Mouse (Mus musculus): ENCODE results near the gene Qrfp.

Gene Qrfp

GRCm38 (mm10) chr2:31810444-31810843 is at the start of gene Qrfp:
TSS of gene Qrfp (minus strand) at chr2:31810580.
- DNase-seq (ENCODE audit: low read depth, low spot score), result peak; percentile 59

- DNase-seq (ENCODE audit: low read depth, low spot score), result no peak
Measured at GRCm38 (mm10) chr2:31858500-31858899, 48.1 kb upstream of the Qrfp start.

- DNase-seq (ENCODE audit: low read depth, low spot score), result no peak
Measured at GRCm38 (mm10) chr2:31857180-31857579, 46.8 kb upstream of the Qrfp start.

GRCm38 (mm10) chr2:31855991-31856390 is 45.6 kb upstream of the Qrfp start:
- no peak for DNase-seq (ENCODE audit: low read depth, low spot score)

GRCm38 (mm10) chr2:31850141-31850540 is 39.8 kb upstream of the Qrfp start:
- no peak for DNase-seq (ENCODE audit: low read depth, low spot score)

- DNase-seq (ENCODE audit: low read depth, low spot score), result peak; percentile 81
Measured at GRCm38 (mm10) chr2:31847908-31848307, 37.5 kb upstream of the Qrfp start.

- peak; percentile 37 for DNase-seq (ENCODE audit: low read depth, low spot score)
Measured at GRCm38 (mm10) chr2:31846692-31847660, 36.6 kb upstream of the Qrfp start.

- peak; percentile 46 for DNase-seq (ENCODE audit: low read depth, low spot score)
Measured at GRCm38 (mm10) chr2:31845896-31846691, 35.7 kb upstream of the Qrfp start, which contains the start of gene Fibcd1. TSS of gene Fibcd1 (minus strand) at chr2:31846005.

GRCm38 (mm10) chr2:31845512-31845895 is 35.1 kb upstream of the Qrfp start:
- no peak for DNase-seq (ENCODE audit: low read depth, low spot score)

GRCm38 (mm10) chr2:31844729-31845136 is 34.4 kb upstream of the Qrfp start:
- peak; percentile 16 for DNase-seq (ENCODE audit: low read depth, low spot score)

- DNase-seq (ENCODE audit: low read depth, low spot score), result no peak
Measured at GRCm38 (mm10) chr2:31838868-31839267, 28.5 kb upstream of the Qrfp start.

GRCm38 (mm10) chr2:31836985-31837384 is 26.6 kb upstream of the Qrfp start:
- no peak for DNase-seq (ENCODE audit: low read depth, low spot score)

- no peak for DNase-seq (ENCODE audit: low read depth, low spot score)
Measured at GRCm38 (mm10) chr2:31836091-31836490, 25.7 kb upstream of the Qrfp start.

GRCm38 (mm10) chr2:31828311-31828825 is 18.0 kb upstream of the Qrfp start:
- DNase-seq (ENCODE audit: low read depth, low spot score), result no peak

GRCm38 (mm10) chr2:31827877-31828276 is 17.5 kb upstream of the Qrfp start:
- no peak for DNase-seq (ENCODE audit: low read depth, low spot score)

- no peak for DNase-seq (ENCODE audit: low read depth, low spot score)
Measured at GRCm38 (mm10) chr2:31826094-31827085, 16.0 kb upstream of the Qrfp start.

- peak; percentile 72 for DNase-seq (ENCODE audit: low read depth, low spot score)
Measured at GRCm38 (mm10) chr2:31825469-31825911, 15.1 kb upstream of the Qrfp start.

- peak; percentile 62 for DNase-seq (ENCODE audit: low read depth, low spot score)
Measured at GRCm38 (mm10) chr2:31823933-31824730, 13.8 kb upstream of the Qrfp start.

GRCm38 (mm10) chr2:31822524-31823371 is 12.4 kb upstream of the Qrfp start:
- peak; percentile 70 for DNase-seq (ENCODE audit: low read depth, low spot score)
